Mouse (Mus musculus) limb, embryonic 15.5 days (tissue): ENCODE data around the gene Med27. TPM values are rescaled to one million over a fixed set of nuclear protein-coding genes. Genes with fewer than 3 reads are reported as not detected.

Experiments
- ATAC-seq: fragments of 200-750 bp; cut with Nextera tagmentation; 2 replicates; pipeline ENCODE4 v1.8.0; 2017; ENCODE audit warnings: low read depth, moderate TSS enrichment; ENCODE audit not compliant: insufficient number of reproducible peaks, low FRiP score, low TSS enrichment
- H3K27ac ChIP-seq: fragments of 300-500 bp; sonication (generic); 2 replicates; pipeline ENCODE4 v1.5.1; 2015; ENCODE audit warnings: moderate library complexity, mild to moderate bottlenecking, inconsistent platforms
- H3K27me3 ChIP-seq: fragments of 300-500 bp; sonication (generic); 2 replicates; pipeline ENCODE4 v1.6.1; 2015; ENCODE audit warnings: inconsistent platforms
- H3K36me3 ChIP-seq: fragments of 300-500 bp; sonication (generic); 2 replicates; pipeline ENCODE4 v1.6.1; 2015; ENCODE audit warnings: inconsistent platforms
- H3K4me1 ChIP-seq: fragments of 300-500 bp; sonication (generic); 2 replicates; pipeline ENCODE4 v1.6.1; 2015; ENCODE audit warnings: inconsistent platforms
- H3K4me2 ChIP-seq: fragments of 300-500 bp; sonication (generic); 2 replicates; pipeline ENCODE4 v1.6.1; 2015; ENCODE audit warnings: mild to moderate bottlenecking, inconsistent platforms
- H3K4me3 ChIP-seq: fragments of 300-500 bp; sonication (generic); 2 replicates; pipeline ENCODE4 v1.5.1; 2015; ENCODE audit warnings: mild to moderate bottlenecking, inconsistent platforms
- H3K9ac ChIP-seq: fragments of 300-500 bp; sonication (generic); 2 replicates; pipeline ENCODE4 v1.6.1; 2015; ENCODE audit warnings: inconsistent platforms
- H3K9me3 ChIP-seq: fragments of 300-500 bp; sonication (generic); 2 replicates; pipeline ENCODE4 v1.6.1; 2016; ENCODE audit warnings: inconsistent platforms
- WGBS: fragments of 180-500 bp; shearing (Covaris S2); methylation state at CpG from one replicate; pipeline ENCODE4 v1.1.7; 2015; 5-methylcytosine and 5-hydroxymethylcytosine counted together
- polyA plus RNA-seq: library from polyadenylated mRNA; unstranded; fragments of >200 nt; fragmentation: Nextera tagmentation; extraction: Ambion mirVana; gene quantifications from 2 replicates; pipeline ENCODE4 v1.2.1, GENCODE M21; 2015

Med27 gene
- polyA plus RNA-seq, 1 experiment from 2014 or later: 42.6 TPM

- Histone ChIP-seq H3K27ac (no peak overlapping the region), H3K36me3 (no peaks in the 10 kb centered on the region), H3K9ac (no peak overlapping the region), H3K4me1 (no peaks in the 10 kb centered on the region; the same call in 1 of the 2 replicates), H3K9me3 (no peaks in the 10 kb centered on the region), H3K27me3 (no peaks in the 10 kb centered on the region), H3K4me3 (no peak overlapping the region), H3K4me2 (no peak overlapping the region)
- WGBS: 86% methylated on average over 2 of the region's 2 CpGs
- no peak for ATAC-seq
These were observed 115.2 kb downstream of the Med27 start for GRCm38 (mm10) chr2:29461841-29462240.

- H3K36me3 ChIP-seq: no peaks in the 10 kb centered on the region
- H3K4me3 ChIP-seq: no peak overlapping the region
- H3K9me3 ChIP-seq: no peaks in the 10 kb centered on the region
- H3K4me2 ChIP-seq: no peak overlapping the region
- H3K4me1 ChIP-seq: no peaks in the 10 kb centered on the region; the same call in 1 of the 2 replicates
- H3K27me3 ChIP-seq: no peaks in the 10 kb centered on the region
- no peak overlapping the region for H3K9ac ChIP-seq
- H3K27ac ChIP-seq: no peak overlapping the region
- no peak for ATAC-seq
- 88% methylated on average over 6 of the region's 6 CpGs for WGBS
These were observed 116.5 kb downstream of the Med27 start for GRCm38 (mm10) chr2:29463039-29463585.

- H3K4me1 ChIP-seq: no peaks in the 10 kb centered on the region; the same call in 1 of the 2 replicates
- no peak overlapping the region for H3K4me2 ChIP-seq
- no peak overlapping the region for H3K4me3 ChIP-seq
- no peaks in the 10 kb centered on the region for H3K27me3 ChIP-seq
- H3K27ac ChIP-seq: no peak overlapping the region
- no peaks in the 10 kb centered on the region for H3K36me3 ChIP-seq
- ATAC-seq: no peak
- no peaks in the 10 kb centered on the region for H3K9me3 ChIP-seq
- no peak overlapping the region for H3K9ac ChIP-seq
- 60% methylated on average over 9 of the region's 9 CpGs for WGBS
These were observed 118.4 kb downstream of the Med27 start for GRCm38 (mm10) chr2:29464851-29465648.

GRCm38 (mm10) chr2:29465649-29466137, 119.1 kb downstream of the Med27 start:
- Histone ChIP-seq H3K4me3 (no peak overlapping the region), H3K4me2 (no peak overlapping the region), H3K9ac (no peak overlapping the region), H3K27me3 (no peaks in the 10 kb centered on the region), H3K27ac (no peak overlapping the region), H3K36me3 (no peaks in the 10 kb centered on the region), H3K4me1 (no peaks in the 10 kb centered on the region; the same call in 1 of the 2 replicates), H3K9me3 (no peaks in the 10 kb centered on the region)
- WGBS: 69% methylated on average over 3 of the region's 3 CpGs
- ATAC-seq: no peak

GRCm38 (mm10) chr2:29466396-29466795, 119.8 kb downstream of the Med27 start:
- H3K4me2 ChIP-seq: no peak overlapping the region
- ATAC-seq: no peak
- no peak overlapping the region for H3K9ac ChIP-seq
- H3K4me1 ChIP-seq: no peaks in the 10 kb centered on the region; the same call in 1 of the 2 replicates
- 72% methylated on average over 4 of the region's 4 CpGs for WGBS
- H3K27ac ChIP-seq: no peak overlapping the region
- no peaks in the 10 kb centered on the region for H3K9me3 ChIP-seq
- H3K4me3 ChIP-seq: no peak overlapping the region
- H3K36me3 ChIP-seq: no peaks in the 10 kb centered on the region
- H3K27me3 ChIP-seq: no peaks in the 10 kb centered on the region

- Histone ChIP-seq H3K36me3 (no peaks in the 10 kb centered on the region), H3K4me2 (no peak overlapping the region), H3K4me1 (no peaks in the 10 kb centered on the region; the same call in 1 of the 2 replicates), H3K27ac (no peak overlapping the region), H3K27me3 (no peaks in the 10 kb centered on the region), H3K4me3 (no peak overlapping the region), H3K9ac (no peak overlapping the region), H3K9me3 (no peaks in the 10 kb centered on the region)
- WGBS: 61% methylated on average over 15 of the region's 15 CpGs
- no peak for ATAC-seq
These were observed 121.9 kb downstream of the Med27 start for GRCm38 (mm10) chr2:29468517-29468936.

- 85% methylated on average over 4 of the region's 4 CpGs for WGBS
- H3K9me3 ChIP-seq: no peaks in the 10 kb centered on the region
- ATAC-seq: no peak
- H3K27ac ChIP-seq: no peak overlapping the region
- no peak overlapping the region for H3K4me2 ChIP-seq
- no peaks in the 10 kb centered on the region for H3K36me3 ChIP-seq
- no peak overlapping the region for H3K4me3 ChIP-seq
- no peaks in the 10 kb centered on the region for H3K4me1 ChIP-seq
- no peak overlapping the region for H3K9ac ChIP-seq
- H3K27me3 ChIP-seq: no peaks in the 10 kb centered on the region
These were observed 126.4 kb downstream of the Med27 start for GRCm38 (mm10) chr2:29472952-29473437.

GRCm38 (mm10) chr2:29473907-29474306, 127.3 kb downstream of the Med27 start:
- ATAC-seq: no peak
- Histone ChIP-seq H3K4me2 (no peak overlapping the region), H3K36me3 (no peaks in the 10 kb centered on the region), H3K9me3 (no peaks in the 10 kb centered on the region), H3K27ac (no peak overlapping the region), H3K27me3 (no peaks in the 10 kb centered on the region), H3K4me1 (no peaks in the 10 kb centered on the region), H3K4me3 (no peak overlapping the region), H3K9ac (no peak overlapping the region)
- WGBS: 45% methylated on average over 2 of the region's 2 CpGs

- Histone ChIP-seq H3K36me3 (no peaks in the 10 kb centered on the region), H3K9ac (no peak overlapping the region), H3K27me3 (no peaks in the 10 kb centered on the region), H3K4me1 (no peaks in the 10 kb centered on the region), H3K4me2 (no peak overlapping the region), H3K9me3 (no peaks in the 10 kb centered on the region), H3K4me3 (no peak overlapping the region), H3K27ac (no peak overlapping the region)
- ATAC-seq: no peak
- WGBS: 92% methylated on average over 1 of the region's 1 CpGs
These were observed 130.1 kb downstream of the Med27 start for GRCm38 (mm10) chr2:29476702-29477101.

- Histone ChIP-seq H3K4me3 (no peak overlapping the region), H3K4me1 (0 out of 2 replicates have a peak, but pooled peaks cover 4% of the 10 kb centered on the region), H3K27ac (no peak overlapping the region), H3K9me3 (no peaks in the 10 kb centered on the region), H3K9ac (no peak overlapping the region), H3K27me3 (no peaks in the 10 kb centered on the region), H3K36me3 (no peaks in the 10 kb centered on the region), H3K4me2 (no peak overlapping the region)
- WGBS: 44% methylated on average over 8 of the region's 8 CpGs
- no peak for ATAC-seq
These were observed 135.2 kb downstream of the Med27 start for GRCm38 (mm10) chr2:29481856-29482255.

GRCm38 (mm10) chr2:29482979-29483718, 136.5 kb downstream of the Med27 start:
- WGBS: 41% methylated on average over 9 of the region's 9 CpGs
- 0 out of 2 replicates have a peak, but pooled peaks cover 4% of the 10 kb centered on the region for H3K4me1 ChIP-seq
- no peak overlapping the region for H3K27ac ChIP-seq

More at GRCm38 (mm10) chr2:29482979-29483718, 136.5 kb downstream of the Med27 start:
- H3K9me3 ChIP-seq: no peaks in the 10 kb centered on the region
- no peaks in the 10 kb centered on the region for H3K27me3 ChIP-seq
- no peak for ATAC-seq
- H3K36me3 ChIP-seq: no peaks in the 10 kb centered on the region
- H3K9ac ChIP-seq: no peak overlapping the region
- no peak overlapping the region for H3K4me2 ChIP-seq
- H3K4me3 ChIP-seq: no peak overlapping the region
